Mouse (Mus musculus) heart, postnatal 0 days (tissue): ENCODE measurements around the gene Eif4a1.

Experiments used
- CTCF ChIP-seq: IDR thresholded peaks from 2 replicates; pipeline ENCODE4 v1.5.1; 2016; ENCODE audit warnings: antibody characterized with exemption, control low read depth, low read depth
- EP300 ChIP-seq: IDR thresholded peaks from 2 replicates; pipeline ENCODE4 v1.6.1; 2016; ENCODE audit warnings: antibody characterized with exemption, low read depth

DNA sequence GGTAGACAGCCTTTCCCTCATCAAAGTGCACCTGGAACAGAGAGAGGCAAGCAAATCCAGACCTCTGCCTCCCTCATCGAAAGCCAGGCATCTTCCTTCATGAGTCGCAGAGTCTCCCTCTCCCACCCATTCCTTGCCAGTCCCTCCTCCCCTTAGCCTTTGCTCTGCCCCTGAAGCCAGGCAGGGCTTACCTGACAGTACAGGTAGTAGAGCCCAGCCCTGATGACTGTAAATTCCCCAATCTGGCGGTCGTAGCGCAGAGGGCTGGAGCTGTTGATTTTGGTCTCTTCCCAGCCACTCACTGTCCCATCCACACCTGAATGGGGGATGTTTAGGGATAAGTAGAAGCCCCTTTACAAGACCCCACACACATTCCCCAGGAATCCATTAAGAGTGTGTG, 14.8 kb upstream of the Eif4a1 start:
- TF ChIP-seq CTCF, result no peak
- no peak for TF ChIP-seq EP300
